Mouse (Mus musculus) embryo, embryonic 9.5 days (tissue): Measurements from ENCODE around the gene Ing3.

ENCODE experiments used
- DNase-seq: peaks from one replicate; pipeline ENCODE4 v3.0.0-alpha.2; 2017; ENCODE audit errors: extremely low spot score

Gene Ing3

GRCm38 (mm10) chr6:21949226-21949731 lies at the start of gene Ing3:
Ing3 (plus strand) TSS chr6:21949571.
- DNase-seq: peak; percentile 96

- no peak for DNase-seq
These were observed 39.7 kb upstream of the Ing3 start for GRCm38 (mm10) chr6:21909720-21910119.

GRCm38 (mm10) chr6:21910804-21911203 lies 38.6 kb upstream of the Ing3 start:
- DNase-seq: no peak

- DNase-seq: no peak
These were observed 32.8 kb upstream of the Ing3 start for GRCm38 (mm10) chr6:21916591-21916990.

- no peak for DNase-seq
These were observed 25.2 kb upstream of the Ing3 start for GRCm38 (mm10) chr6:21924150-21924549.

- DNase-seq: no peak
These were observed 11.3 kb upstream of the Ing3 start for GRCm38 (mm10) chr6:21937981-21938635.

GRCm38 (mm10) chr6:21949771-21950448 lies 539 bp downstream of the Ing3 start:
- peak; percentile 96 for DNase-seq

GRCm38 (mm10) chr6:21950676-21951075 lies 1.3 kb downstream of the Ing3 start:
- DNase-seq: no peak

- DNase-seq: no peak
These were observed 6.1 kb downstream of the Ing3 start for GRCm38 (mm10) chr6:21955468-21955867.

- DNase-seq: no peak
These were observed 9.6 kb downstream of the Ing3 start for GRCm38 (mm10) chr6:21958922-21959321.

- no peak for DNase-seq
These were observed 10.5 kb downstream of the Ing3 start for GRCm38 (mm10) chr6:21959909-21960308.

GRCm38 (mm10) chr6:21977532-21977931 lies 28.2 kb downstream of the Ing3 start:
- DNase-seq: no peak

- DNase-seq: no peak
These were observed 31.7 kb downstream of the Ing3 start for GRCm38 (mm10) chr6:21981114-21981513.

GRCm38 (mm10) chr6:21984990-21985731 lies 35.8 kb downstream of the Ing3 start:
- peak; percentile 84 for DNase-seq

GRCm38 (mm10) chr6:21985732-21986540 lies 36.6 kb downstream of the Ing3 start, which contains the start of gene Cped1:
Cped1 (plus strand) TSS chr6:21985916.
- DNase-seq: peak; percentile 61

GRCm38 (mm10) chr6:21986660-21987331 lies 37.4 kb downstream of the Ing3 start:
- DNase-seq: peak; percentile 46

GRCm38 (mm10) chr6:21987554-21987953 lies 38.2 kb downstream of the Ing3 start:
- DNase-seq: no peak

- no peak for DNase-seq
These were observed 38.9 kb downstream of the Ing3 start for GRCm38 (mm10) chr6:21988296-21988695.

- no peak for DNase-seq
These were observed 39.7 kb downstream of the Ing3 start for GRCm38 (mm10) chr6:21989081-21989480.

- no peak for DNase-seq
These were observed 41.1 kb downstream of the Ing3 start for GRCm38 (mm10) chr6:21990181-21991135.
